Mouse (Mus musculus): ENCODE measurements at regions not wholly inside any gene's neighbourhood (a gene's known extent, or its start where the extent isn't known, plus 50 kb on each side); places are given as distances from the start of the nearest gene placed in this dataset.
"Not testable (repeated sequence)": the region's sequence is repeated elsewhere in the genome, so short reads cannot be mapped to it uniquely, and the experiment has no call there.

GRCm38 (mm10) chr13:101997415-101997814, 229.4 kb upstream of the Pik3r1 start:
- Histone ChIP-seq H3K4me3 (ENCODE audit: low read length) (no peak overlapping the region), H3K9me3 (ENCODE audit: low read length) (no peaks in the 10 kb centered on the region), H3K4me1 (ENCODE audit: insufficient read depth, low read length) (no peaks in the 10 kb centered on the region), H3K27me3 (ENCODE audit: insufficient read depth, low read length) (no peaks in the 10 kb centered on the region), H3K36me3 (ENCODE audit: insufficient read depth, low read length) (no peaks in the 10 kb centered on the region), H3K4me2 (replicated peaks; ENCODE audit: low read depth, low read length) (no peak overlapping the region), H3K27ac (ENCODE audit: low read length) (no peak overlapping the region), H3K9ac (replicated peaks; ENCODE audit: low read length) (no peak overlapping the region)
- 81% methylated on average over 2 of the region's 2 CpGs for WGBS
- ATAC-seq (ENCODE audit: low FRiP score, low TSS enrichment), result no peak

GRCm38 (mm10) chr13:102006565-102006964, 238.5 kb upstream of the Pik3r1 start:
- no peak for ATAC-seq (ENCODE audit: low FRiP score, low TSS enrichment)
- no peak overlapping the region for H3K4me3 ChIP-seq (ENCODE audit: low read length)
- H3K36me3 ChIP-seq (ENCODE audit: insufficient read depth, low read length), result no peaks in the 10 kb centered on the region
- 92% methylated on average over 5 of the region's 5 CpGs for WGBS
- H3K27me3 ChIP-seq (ENCODE audit: insufficient read depth, low read length), result no peaks in the 10 kb centered on the region
- no peaks in the 10 kb centered on the region for H3K9me3 ChIP-seq (ENCODE audit: low read length)
- no peak overlapping the region for H3K4me2 ChIP-seq (replicated peaks; ENCODE audit: low read depth, low read length)
- no peaks in the 10 kb centered on the region for H3K4me1 ChIP-seq (ENCODE audit: insufficient read depth, low read length)
- H3K27ac ChIP-seq (ENCODE audit: low read length), result no peak overlapping the region
- no peak overlapping the region for H3K9ac ChIP-seq (replicated peaks; ENCODE audit: low read length)

GRCm38 (mm10) chr13:102011965-102012364, 243.9 kb upstream of the Pik3r1 start:
- no peaks in the 10 kb centered on the region for H3K27me3 ChIP-seq (ENCODE audit: insufficient read depth, low read length)
- ATAC-seq (ENCODE audit: low FRiP score, low TSS enrichment), result no peak

GRCm38 (mm10) chr13:102014514-102014913, 246.5 kb upstream of the Pik3r1 start:
- no peak for ATAC-seq (ENCODE audit: low FRiP score, low TSS enrichment)
- Histone ChIP-seq H3K4me1 (ENCODE audit: insufficient read depth, low read length) (no peaks in the 10 kb centered on the region), H3K36me3 (ENCODE audit: insufficient read depth, low read length) (no peaks in the 10 kb centered on the region), H3K27me3 (ENCODE audit: insufficient read depth, low read length) (no peaks in the 10 kb centered on the region), H3K4me2 (replicated peaks; ENCODE audit: low read depth, low read length) (no peak overlapping the region), H3K27ac (ENCODE audit: low read length) (no peak overlapping the region), H3K4me3 (ENCODE audit: low read length) (no peak overlapping the region), H3K9me3 (ENCODE audit: low read length) (no peaks in the 10 kb centered on the region), H3K9ac (replicated peaks; ENCODE audit: low read length) (no peak overlapping the region)
- WGBS, result 84% methylated on average over 2 of the region's 2 CpGs

More at GRCm38 (mm10) chr13:102011965-102012364, 243.9 kb upstream of the Pik3r1 start:
- no peaks in the 10 kb centered on the region for H3K9me3 ChIP-seq (ENCODE audit: low read length)
- WGBS, result 74% methylated on average over 2 of the region's 2 CpGs
- no peaks in the 10 kb centered on the region for H3K36me3 ChIP-seq (ENCODE audit: insufficient read depth, low read length)
- H3K9ac ChIP-seq (replicated peaks; ENCODE audit: low read length), result no peak overlapping the region
- H3K4me1 ChIP-seq (ENCODE audit: insufficient read depth, low read length), result no peaks in the 10 kb centered on the region
- no peak overlapping the region for H3K4me3 ChIP-seq (ENCODE audit: low read length)
- no peak overlapping the region for H3K27ac ChIP-seq (ENCODE audit: low read length)
- no peak overlapping the region for H3K4me2 ChIP-seq (replicated peaks; ENCODE audit: low read depth, low read length)

- no peak overlapping the region for H3K4me2 ChIP-seq (replicated peaks; ENCODE audit: low read depth, low read length)
- H3K27me3 ChIP-seq (ENCODE audit: insufficient read depth, low read length), result no peaks in the 10 kb centered on the region
- WGBS, result 61% methylated on average over 3 of the region's 3 CpGs
- no peaks in the 10 kb centered on the region for H3K36me3 ChIP-seq (ENCODE audit: insufficient read depth, low read length)
- H3K4me1 ChIP-seq (ENCODE audit: insufficient read depth, low read length), result no peaks in the 10 kb centered on the region
- no peak overlapping the region for H3K27ac ChIP-seq (ENCODE audit: low read length)
- ATAC-seq (ENCODE audit: low FRiP score, low TSS enrichment), result no peak
- no peak overlapping the region for H3K4me3 ChIP-seq (ENCODE audit: low read length)
- no peak overlapping the region for H3K9ac ChIP-seq (replicated peaks; ENCODE audit: low read length)
- H3K9me3 ChIP-seq (ENCODE audit: low read length), result no peaks in the 10 kb centered on the region
Observed at GRCm38 (mm10) chr13:102014958-102015357, 246.9 kb upstream of the Pik3r1 start.

- Histone ChIP-seq H3K9ac (replicated peaks; ENCODE audit: low read length) (no peak overlapping the region), H3K4me3 (ENCODE audit: low read length) (no peak overlapping the region), H3K27ac (ENCODE audit: low read length) (no peak overlapping the region), H3K4me2 (replicated peaks; ENCODE audit: low read depth, low read length) (no peak overlapping the region), H3K36me3 (ENCODE audit: insufficient read depth, low read length) (no peaks in the 10 kb centered on the region), H3K27me3 (ENCODE audit: insufficient read depth, low read length) (no peaks in the 10 kb centered on the region), H3K9me3 (ENCODE audit: low read length) (no peaks in the 10 kb centered on the region), H3K4me1 (ENCODE audit: insufficient read depth, low read length) (no peaks in the 10 kb centered on the region)
- ATAC-seq (ENCODE audit: low FRiP score, low TSS enrichment), result no peak
- WGBS, result 85% methylated on average over 5 of the region's 5 CpGs
Observed at GRCm38 (mm10) chr13:102016518-102016917, 248.5 kb upstream of the Pik3r1 start.

GRCm38 (mm10) chr13:102022273-102022672, 254.3 kb upstream of the Pik3r1 start:
- H3K27me3 ChIP-seq (ENCODE audit: insufficient read depth, low read length), result no peaks in the 10 kb centered on the region
- H3K4me3 ChIP-seq (ENCODE audit: low read length), result no peak overlapping the region
- H3K27ac ChIP-seq (ENCODE audit: low read length), result no peak overlapping the region
- no peak for ATAC-seq (ENCODE audit: low FRiP score, low TSS enrichment)
- H3K9me3 ChIP-seq (ENCODE audit: low read length), result no peaks in the 10 kb centered on the region
- H3K4me2 ChIP-seq (replicated peaks; ENCODE audit: low read depth, low read length), result no peak overlapping the region
- no peaks in the 10 kb centered on the region for H3K4me1 ChIP-seq (ENCODE audit: insufficient read depth, low read length)
- WGBS, result 78% methylated on average over 1 of the region's 1 CpGs
- H3K36me3 ChIP-seq (ENCODE audit: insufficient read depth, low read length), result no peaks in the 10 kb centered on the region
- no peak overlapping the region for H3K9ac ChIP-seq (replicated peaks; ENCODE audit: low read length)

- H3K4me3 ChIP-seq (ENCODE audit: low read length), result no peak overlapping the region
- no peak overlapping the region for H3K9ac ChIP-seq (replicated peaks; ENCODE audit: low read length)
- WGBS, result 89% methylated on average over 4 of the region's 4 CpGs
- no peaks in the 10 kb centered on the region for H3K4me1 ChIP-seq (ENCODE audit: insufficient read depth, low read length)
- no peaks in the 10 kb centered on the region for H3K36me3 ChIP-seq (ENCODE audit: insufficient read depth, low read length)
- no peak overlapping the region for H3K4me2 ChIP-seq (replicated peaks; ENCODE audit: low read depth, low read length)
- no peaks in the 10 kb centered on the region for H3K27me3 ChIP-seq (ENCODE audit: insufficient read depth, low read length)
- H3K27ac ChIP-seq (ENCODE audit: low read length), result no peak overlapping the region
- ATAC-seq (ENCODE audit: low FRiP score, low TSS enrichment), result no peak
- H3K9me3 ChIP-seq (ENCODE audit: low read length), result no peaks in the 10 kb centered on the region
Observed at GRCm38 (mm10) chr13:102022757-102023156, 254.7 kb upstream of the Pik3r1 start.

- no peak overlapping the region for H3K4me2 ChIP-seq (replicated peaks; ENCODE audit: low read depth, low read length)
- H3K27ac ChIP-seq (ENCODE audit: low read length), result no peak overlapping the region
- 98% methylated on average over 1 of the region's 1 CpGs for WGBS
- no peak overlapping the region for H3K9ac ChIP-seq (replicated peaks; ENCODE audit: low read length)
- no peaks in the 10 kb centered on the region for H3K4me1 ChIP-seq (ENCODE audit: insufficient read depth, low read length)
- H3K36me3 ChIP-seq (ENCODE audit: insufficient read depth, low read length), result no peaks in the 10 kb centered on the region
- H3K27me3 ChIP-seq (ENCODE audit: insufficient read depth, low read length), result no peaks in the 10 kb centered on the region
- H3K9me3 ChIP-seq (ENCODE audit: low read length), result no peaks in the 10 kb centered on the region
- ATAC-seq (ENCODE audit: low FRiP score, low TSS enrichment), result no peak
- no peak overlapping the region for H3K4me3 ChIP-seq (ENCODE audit: low read length)
Observed at GRCm38 (mm10) chr13:102023624-102024023, 255.6 kb upstream of the Pik3r1 start.

GRCm38 (mm10) chr13:102025138-102025537, 257.1 kb upstream of the Pik3r1 start:
- H3K27me3 ChIP-seq (ENCODE audit: insufficient read depth, low read length), result no peaks in the 10 kb centered on the region
- WGBS, result 68% methylated on average over 3 of the region's 3 CpGs
- H3K4me2 ChIP-seq (replicated peaks; ENCODE audit: low read depth, low read length), result no peak overlapping the region
- no peak overlapping the region for H3K4me3 ChIP-seq (ENCODE audit: low read length)
- H3K4me1 ChIP-seq (ENCODE audit: insufficient read depth, low read length), result no peaks in the 10 kb centered on the region
- no peaks in the 10 kb centered on the region for H3K9me3 ChIP-seq (ENCODE audit: low read length)
- H3K27ac ChIP-seq (ENCODE audit: low read length), result no peak overlapping the region
- ATAC-seq (ENCODE audit: low FRiP score, low TSS enrichment), result no peak
- H3K36me3 ChIP-seq (ENCODE audit: insufficient read depth, low read length), result no peaks in the 10 kb centered on the region
- no peak overlapping the region for H3K9ac ChIP-seq (replicated peaks; ENCODE audit: low read length)

- not testable (repeated sequence) for H3K4me3 ChIP-seq (ENCODE audit: low read length); H3K4me1 ChIP-seq (ENCODE audit: insufficient read depth, low read length); H3K4me2 ChIP-seq (replicated peaks; ENCODE audit: low read depth, low read length); H3K36me3 ChIP-seq (ENCODE audit: insufficient read depth, low read length); H3K9ac ChIP-seq (replicated peaks; ENCODE audit: low read length); ATAC-seq (ENCODE audit: low FRiP score, low TSS enrichment); H3K27me3 ChIP-seq (ENCODE audit: insufficient read depth, low read length); H3K9me3 ChIP-seq (ENCODE audit: low read length); H3K27ac ChIP-seq (ENCODE audit: low read length)
- WGBS, result 91% methylated on average over 2 of the region's 2 CpGs
Observed at GRCm38 (mm10) chr13:102025547-102025946, 257.5 kb upstream of the Pik3r1 start.
